Mouse (Mus musculus) midbrain, embryonic 14.5 days (tissue): ENCODE data around the gene Gm9821. TPM values are rescaled to one million over a fixed set of nuclear protein-coding genes. Genes with fewer than 3 reads are reported as not detected.

ENCODE experiments used
- ATAC-seq: fragments of 200-750 bp; cut with Nextera tagmentation; 2 replicates; pipeline ENCODE4 v1.8.0; 2017; ENCODE audit warnings: moderate number of reproducible peaks, moderate library complexity; ENCODE audit not compliant: low FRiP score, low TSS enrichment
- DNase-seq: peaks from one replicate; pipeline ENCODE4 v3.0.0-alpha.2; 2015
- H3K27ac ChIP-seq: fragments of 300-500 bp; sonication (generic); replicated peaks from 2 replicates; pipeline ENCODE4 v1.5.1; 2014; ENCODE audit warnings: mild to moderate bottlenecking, low read depth, low read length, moderate library complexity
- H3K27me3 ChIP-seq: fragments of 300-500 bp; sonication (generic); 2 replicates; pipeline ENCODE4 v1.6.1; 2014; ENCODE audit warnings: low read length, control low read depth, mixed read lengths; ENCODE audit not compliant: control insufficient read depth, insufficient read depth
- H3K36me3 ChIP-seq: fragments of 300-500 bp; sonication (generic); 2 replicates; pipeline ENCODE4 v1.6.1; 2014; ENCODE audit warnings: low read length, control low read depth; ENCODE audit not compliant: control insufficient read depth, insufficient read depth
- H3K4me1 ChIP-seq: fragments of 300-500 bp; sonication (generic); 2 replicates; pipeline ENCODE4 v1.6.1; 2014; ENCODE audit warnings: mild to moderate bottlenecking, antibody characterized with exemption, low read length, control low read depth; ENCODE audit not compliant: control insufficient read depth, insufficient read depth
- H3K4me2 ChIP-seq: fragments of 300-500 bp; sonication (generic); 2 replicates; pipeline ENCODE4 v1.6.1; 2014; ENCODE audit warnings: mild to moderate bottlenecking, low read length, moderate library complexity
- H3K4me3 ChIP-seq: fragments of 300-500 bp; sonication (generic); replicated peaks from 2 replicates; pipeline ENCODE4 v1.5.1; 2014; ENCODE audit warnings: low read depth, low read length
- H3K9ac ChIP-seq: fragments of 300-500 bp; sonication (generic); replicated peaks from 2 replicates; pipeline ENCODE4 v1.6.1; 2014; ENCODE audit warnings: mild to moderate bottlenecking, low read length, moderate library complexity
- H3K9me3 ChIP-seq: fragments of 300-500 bp; sonication (generic); 2 replicates; pipeline ENCODE4 v1.6.1; 2016; ENCODE audit warnings: low read length, control low read depth, mixed read lengths; ENCODE audit not compliant: control insufficient read depth
- WGBS: fragments of 180-500 bp; shearing (Covaris S2); extraction: QIAGEN DNeasy Blood & Tissue Kit; methylation state at CpG from one replicate; pipeline ENCODE4 v1.1.7; 2014; 5-methylcytosine and 5-hydroxymethylcytosine counted together
- polyA plus RNA-seq: library from polyadenylated mRNA; unstranded; fragments of >200 nt; fragmentation: Nextera tagmentation; extraction: Ambion mirVana; gene quantifications from 2 replicates; pipeline ENCODE4 v1.2.1, GENCODE M21; 2014

Gm9821 gene
- polyA plus RNA-seq, 1 experiment from 2014 or later: 0.14 TPM

DNA sequence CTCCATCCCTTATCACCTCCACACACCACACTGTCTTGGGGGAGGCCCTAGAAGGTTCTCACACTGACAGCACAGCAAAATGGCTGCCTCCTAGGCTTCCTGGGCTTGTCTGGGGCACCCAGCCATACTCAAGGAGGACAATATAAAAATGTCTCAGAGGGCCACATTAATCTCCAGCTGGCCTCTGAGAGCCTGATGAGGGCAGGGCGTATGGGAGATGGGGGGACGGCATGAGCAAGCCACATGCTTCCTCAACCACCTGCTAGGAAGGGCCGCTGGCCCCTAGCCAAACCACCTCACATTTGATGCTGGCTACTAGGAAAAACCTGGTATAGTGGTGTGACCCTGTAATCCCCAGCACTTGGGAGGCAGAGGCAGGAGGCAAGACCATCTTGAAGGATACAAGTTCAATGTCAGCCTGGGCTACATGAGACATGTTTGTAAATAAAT is 3.3 kb downstream of the Gm9821 start:
- Histone ChIP-seq H3K4me3 (no peak overlapping the region), H3K4me1 (peaks cover 35% of the 10 kb centered on the region), H3K4me2 (no peak overlapping the region), H3K27me3 (no peaks in the 10 kb centered on the region), H3K27ac (no peak overlapping the region), H3K9me3 (no peaks in the 10 kb centered on the region), H3K9ac (no peak overlapping the region), H3K36me3 (no peaks in the 10 kb centered on the region)
- DNase-seq: no peak
- no peak for ATAC-seq
- WGBS: 66% methylated on average over 3 of the region's 3 CpGs

DNA sequence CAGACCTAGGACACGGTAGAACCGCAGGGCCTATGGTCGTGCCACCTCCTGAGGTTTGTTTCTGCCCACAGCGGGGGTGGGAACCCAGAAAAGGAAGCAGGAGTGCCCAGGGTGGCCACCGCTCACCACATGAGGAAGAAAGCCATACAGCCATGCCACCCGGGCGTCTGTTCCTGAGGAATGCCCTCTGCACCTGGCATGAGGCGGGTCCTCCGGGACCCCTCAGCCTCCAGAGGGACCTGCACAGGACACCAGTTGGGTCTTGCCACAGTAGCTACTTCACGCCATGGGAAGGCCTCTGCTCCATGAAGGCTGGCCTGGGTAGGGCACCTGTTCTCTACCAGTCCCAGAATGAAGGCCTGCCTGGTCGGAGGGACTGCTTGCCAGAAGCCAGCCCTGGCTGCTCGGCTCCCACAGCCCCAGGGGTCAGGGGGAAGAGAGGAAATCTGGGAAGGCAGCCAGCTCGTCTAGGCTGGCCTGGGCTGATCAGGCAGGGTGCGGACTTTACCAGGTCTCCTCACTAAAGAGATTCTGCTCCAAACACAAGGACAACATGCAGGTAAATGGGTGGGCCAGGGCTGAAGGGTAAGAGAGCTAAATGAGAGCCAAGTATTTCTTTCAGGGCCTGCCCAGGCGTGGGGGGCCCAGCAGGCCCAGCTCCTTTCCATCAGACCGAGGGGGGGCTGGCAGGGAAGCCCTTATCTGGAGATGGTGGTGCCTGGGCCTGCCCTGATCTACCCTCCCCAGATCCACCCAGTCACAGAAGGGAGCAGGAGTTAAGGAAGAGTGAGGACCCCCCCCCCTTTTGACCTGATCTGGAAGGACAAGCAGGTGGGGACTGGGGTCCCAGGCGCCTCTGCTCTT is 4.1 kb downstream of the Gm9821 start:
- WGBS: 70% methylated on average over 17 of the region's 17 CpGs
- Histone ChIP-seq H3K27ac (peak overlapping the region; percentile 45), H3K9me3 (no peaks in the 10 kb centered on the region), H3K36me3 (no peaks in the 10 kb centered on the region), H3K4me1 (peaks cover 35% of the 10 kb centered on the region), H3K27me3 (no peaks in the 10 kb centered on the region), H3K4me3 (no peak overlapping the region), H3K9ac (peak overlapping the region; percentile 26; the same call in 1 of the 2 replicates), H3K4me2 (peak overlapping the region; percentile 21)
- DNase-seq (peak; percentile 56), ATAC-seq (peak; percentile 32)

DNA sequence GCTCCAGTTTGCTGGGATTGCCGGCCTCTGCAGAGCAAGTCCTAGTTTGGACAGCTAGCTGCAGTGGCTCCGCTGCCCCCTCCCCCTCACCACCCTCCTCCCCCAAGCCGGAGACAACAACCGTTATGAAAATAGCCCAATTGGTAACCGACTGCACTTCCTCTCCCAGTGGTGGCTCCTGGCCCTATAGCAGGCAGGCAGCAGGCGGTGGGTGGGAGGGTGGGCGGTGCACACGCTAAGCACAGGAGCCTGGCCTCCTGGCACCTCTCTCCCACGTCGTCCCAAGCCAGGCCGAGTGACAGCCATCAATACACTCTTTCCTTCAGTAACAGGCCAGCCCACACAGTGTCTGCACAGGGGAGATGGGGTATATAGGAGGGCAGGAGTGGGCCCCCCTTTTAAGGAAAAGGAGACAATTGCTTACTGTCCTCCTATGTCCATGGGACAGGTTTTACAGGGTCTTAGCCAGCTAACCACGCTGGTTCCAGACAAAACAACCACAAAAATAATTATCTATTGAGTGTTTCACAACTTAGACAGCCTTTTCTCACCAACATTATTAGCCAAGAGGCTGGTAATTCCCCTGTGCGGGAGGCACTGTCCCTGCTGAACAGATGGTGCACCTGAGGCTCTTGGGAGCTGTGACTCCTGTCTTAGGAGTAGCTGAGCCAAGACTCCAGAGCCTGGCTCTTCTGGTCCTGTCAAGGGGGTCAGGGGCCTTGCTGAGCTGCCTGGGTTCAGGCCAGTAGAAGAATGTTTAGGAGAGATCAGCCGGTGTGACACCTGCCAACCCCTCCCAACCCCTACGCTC is 5.0 kb downstream of the Gm9821 start:
- no peaks in the 10 kb centered on the region for H3K27me3 ChIP-seq
- WGBS: 23% methylated on average over 15 of the region's 15 CpGs
- peak overlapping the region; percentile 21 for H3K4me2 ChIP-seq
- H3K4me1 ChIP-seq: peaks cover 35% of the 10 kb centered on the region
- peak overlapping the region; percentile 26; the same call in 1 of the 2 replicates for H3K9ac ChIP-seq
- peak; percentile 45 for DNase-seq
- H3K4me3 ChIP-seq: no peak overlapping the region
- H3K27ac ChIP-seq: peak overlapping the region; percentile 45
- no peaks in the 10 kb centered on the region for H3K36me3 ChIP-seq
- no peak; the same call in 1 of the 2 replicates for ATAC-seq
- H3K9me3 ChIP-seq: no peaks in the 10 kb centered on the region

DNA sequence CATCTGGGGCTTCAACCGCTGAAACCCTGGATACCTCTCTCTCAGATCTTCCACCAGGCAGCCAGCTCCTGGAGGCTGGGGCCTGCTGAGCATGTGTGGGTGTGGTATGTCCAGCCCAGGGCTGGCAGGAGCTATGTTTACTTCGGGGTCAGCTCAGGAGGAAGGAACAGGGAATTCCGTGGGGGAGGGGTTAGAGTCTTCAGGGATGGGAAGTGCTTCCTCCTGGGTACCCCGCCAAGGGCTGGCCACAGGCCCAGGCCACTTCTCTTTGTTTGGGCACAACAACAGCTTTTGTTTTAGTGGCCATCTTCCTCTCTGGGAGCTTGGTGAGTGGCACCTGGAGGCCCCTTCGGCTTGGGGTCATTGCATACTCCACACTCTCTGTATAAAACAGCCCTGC is 8.3 kb downstream of the Gm9821 start:
- no peak for DNase-seq
- no peaks in the 10 kb centered on the region for H3K36me3 ChIP-seq
- H3K4me1 ChIP-seq: peaks cover 25% of the 10 kb centered on the region
- no peak overlapping the region for H3K4me2 ChIP-seq
- 28% methylated on average over 5 of the region's 5 CpGs for WGBS
- no peaks in the 10 kb centered on the region for H3K27me3 ChIP-seq
- H3K9ac ChIP-seq: no peak overlapping the region
- H3K9me3 ChIP-seq: no peaks in the 10 kb centered on the region
- no peak for ATAC-seq
- no peak overlapping the region for H3K27ac ChIP-seq
- H3K4me3 ChIP-seq: no peak overlapping the region

DNA sequence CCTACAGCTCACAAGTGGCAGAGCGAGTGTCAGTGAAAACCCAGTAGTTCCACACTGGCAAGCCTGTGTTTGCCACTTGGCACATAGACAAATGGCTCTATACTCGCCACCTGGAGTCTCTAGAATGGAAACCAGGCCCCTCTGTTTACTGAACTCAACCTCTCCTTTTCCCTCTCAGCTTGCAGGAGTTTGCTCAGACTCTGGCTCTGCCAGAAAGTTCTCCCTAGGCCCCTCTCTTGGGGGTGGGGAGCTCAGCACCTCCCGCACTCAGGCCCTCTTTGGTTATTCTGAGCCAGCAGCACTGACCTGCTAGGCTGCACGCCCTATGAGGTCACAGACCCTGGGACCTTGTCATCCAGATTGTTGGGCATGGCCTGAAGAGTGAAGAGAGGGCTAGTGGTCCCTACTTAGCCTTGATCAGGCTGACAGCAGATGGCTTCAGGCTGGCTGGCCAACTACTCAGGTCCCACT is 9.7 kb downstream of the Gm9821 start:
- H3K36me3 ChIP-seq: no peaks in the 10 kb centered on the region
- H3K4me1 ChIP-seq: peaks cover 15% of the 10 kb centered on the region
- no peaks in the 10 kb centered on the region for H3K27me3 ChIP-seq
- no peaks in the 10 kb centered on the region for H3K9me3 ChIP-seq
- no peak overlapping the region for H3K9ac ChIP-seq
- DNase-seq (no peak), ATAC-seq (no peak)
- no peak overlapping the region for H3K4me3 ChIP-seq
- no peak overlapping the region for H3K4me2 ChIP-seq
- WGBS: 91% methylated on average over 4 of the region's 4 CpGs
- no peak overlapping the region for H3K27ac ChIP-seq

DNA sequence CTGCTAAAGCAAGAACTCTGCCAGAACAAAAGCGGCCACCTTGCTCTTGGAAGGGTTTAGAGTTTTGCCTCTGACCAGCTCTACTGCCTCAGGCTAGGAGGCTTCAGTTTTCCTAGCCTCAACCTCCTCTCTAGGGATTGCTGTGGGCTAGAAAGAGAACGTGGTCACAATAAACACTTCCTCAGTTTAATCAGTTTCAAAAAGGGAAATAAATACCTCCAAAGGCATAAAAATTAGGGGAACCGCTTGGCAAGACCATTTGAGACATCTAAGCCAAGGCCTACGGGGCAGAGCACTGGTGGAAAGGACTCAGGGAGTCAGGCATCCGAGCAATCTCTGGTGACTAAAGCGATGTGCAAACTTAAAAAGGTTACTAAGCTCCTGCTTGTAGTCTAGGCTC is 10.4 kb downstream of the Gm9821 start:
- Histone ChIP-seq H3K36me3 (no peaks in the 10 kb centered on the region), H3K27ac (no peak overlapping the region)

DNA sequence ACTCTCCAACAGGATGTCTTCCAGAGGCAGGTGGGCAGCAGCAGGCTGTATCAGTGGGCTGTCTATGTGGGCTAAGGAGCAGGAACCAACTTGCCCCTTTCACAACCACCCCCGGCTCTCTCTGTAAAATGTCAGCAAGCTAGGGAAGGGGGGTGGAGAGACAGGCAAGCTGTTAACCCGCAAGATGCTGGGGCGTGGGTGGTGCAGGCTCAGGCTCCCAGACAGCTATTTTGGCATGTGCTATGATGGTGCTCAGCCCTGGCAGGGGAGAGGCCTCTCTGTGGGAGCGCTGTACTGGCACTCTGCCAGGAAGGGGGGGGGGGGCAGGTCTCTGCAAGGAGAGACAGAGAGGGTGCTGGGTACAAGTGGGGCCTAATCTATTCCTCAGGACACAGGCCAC is 11.6 kb downstream of the Gm9821 start:
- ATAC-seq (peak; percentile 57), DNase-seq (peak; percentile 48)
- Histone ChIP-seq H3K9me3 (no peaks in the 10 kb centered on the region), H3K27me3 (no peaks in the 10 kb centered on the region), H3K4me2 (no peak overlapping the region), H3K4me3 (no peak overlapping the region), H3K36me3 (no peaks in the 10 kb centered on the region), H3K27ac (no peak overlapping the region), H3K4me1 (peaks cover 14% of the 10 kb centered on the region), H3K9ac (no peak overlapping the region)
- 57% methylated on average over 4 of the region's 4 CpGs for WGBS

More for the DNA sequence above, 10.4 kb downstream of the Gm9821 start:
- 88% methylated on average over 6 of the region's 6 CpGs for WGBS
- no peak overlapping the region for H3K9ac ChIP-seq
- no peaks in the 10 kb centered on the region for H3K9me3 ChIP-seq
- H3K4me1 ChIP-seq: peaks cover 9% of the 10 kb centered on the region; the same call in 1 of the 2 replicates
- ATAC-seq: no peak
- no peak overlapping the region for H3K4me2 ChIP-seq
- no peak overlapping the region for H3K4me3 ChIP-seq
- DNase-seq: no peak
- no peaks in the 10 kb centered on the region for H3K27me3 ChIP-seq

DNA sequence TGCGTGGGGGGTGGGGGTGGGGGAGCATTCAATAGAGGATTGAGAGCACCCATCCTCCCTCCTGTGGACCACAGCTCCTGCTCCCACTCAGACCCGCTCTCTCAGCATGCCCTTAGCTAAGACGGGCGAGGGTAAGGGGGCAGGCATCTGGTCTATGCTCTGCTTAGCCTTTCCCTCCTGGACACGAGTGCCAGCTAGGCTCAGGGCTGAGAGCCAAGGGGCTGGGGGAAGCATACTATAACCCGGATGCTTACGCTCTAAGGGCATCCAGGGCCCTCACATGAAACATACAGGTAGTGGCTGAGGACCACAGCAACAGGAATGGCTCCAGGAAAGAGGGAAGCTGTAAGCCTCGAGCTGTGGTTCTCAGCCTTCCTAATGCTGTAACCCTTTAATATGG is 12.5 kb downstream of the Gm9821 start:
- H3K4me3 ChIP-seq: no peak overlapping the region
- H3K4me2 ChIP-seq: no peak overlapping the region
- no peak overlapping the region for H3K9ac ChIP-seq
- H3K27ac ChIP-seq: no peak overlapping the region
- H3K36me3 ChIP-seq: no peaks in the 10 kb centered on the region
- H3K9me3 ChIP-seq: no peaks in the 10 kb centered on the region
- no peak for DNase-seq
- no peak for ATAC-seq
- H3K4me1 ChIP-seq: peaks cover 22% of the 10 kb centered on the region
- H3K27me3 ChIP-seq: no peaks in the 10 kb centered on the region
- WGBS: 85% methylated on average over 8 of the region's 8 CpGs
